In genomic region chr16:18581050-18581622, GRCm38 (mm10) we compare ENCODE assay signal across 10 mouse cellular contexts. TPM values are rescaled to one million over a fixed set of nuclear protein-coding genes. Genes with fewer than 3 reads are reported as not detected.
DNase-seq lines count a peak whose midpoint lies in the region; ATAC-seq and TF ChIP-seq lines count a peak whose summit lies in the region.
"Had no signal": no experiment of that assay in that cellular context is flagged by ENCODE, and none has a peak within 500 bp of the region (broad histone marks: within the 10 kb centered on the region; RNA-seq: fewer than 3 reads in every experiment).

No protein-coding gene starts in this region.

- H3K9me3 ChIP-seq in forebrain, embryonic 12.5 days = no peaks in the 10 kb centered on the region
- H3K9me3 ChIP-seq in limb, embryonic 11.5 days (ENCODE audit: control insufficient read depth, low read length) = no peaks in the 10 kb centered on the region
- H3K9me3 ChIP-seq in neural tube, embryonic 12.5 days = no peaks in the 10 kb centered on the region

- H3K4me1 ChIP-seq in forebrain, embryonic 12.5 days = peaks cover 24% of the 10 kb centered on the region
- H3K4me1 ChIP-seq in limb, embryonic 11.5 days (ENCODE audit: control insufficient read depth, insufficient read depth, low read length) = peaks cover 9% of the 10 kb centered on the region
- peaks cover 17% of the 10 kb centered on the region for H3K4me1 ChIP-seq in neural tube, embryonic 12.5 days

- H3K36me3 ChIP-seq in forebrain, embryonic 12.5 days (replicated peaks) = no peaks in the 10 kb centered on the region
- H3K36me3 ChIP-seq in limb, embryonic 11.5 days (ENCODE audit: control insufficient read depth, insufficient read depth, low read length) = no peaks in the 10 kb centered on the region
- no peaks in the 10 kb centered on the region for H3K36me3 ChIP-seq in neural tube, embryonic 12.5 days

- intact Hi-C loops in left cerebral cortex, postnatal 25 days (cut with DNase I) = no loop called here

- H3K4me3 ChIP-seq in layer of hippocampus, adult 2 months = peak overlapping the region; percentile 46
- H3K4me3 ChIP-seq in forebrain, embryonic 12.5 days (replicated peaks) = peak overlapping the region; percentile 38; the same call in 1 of the 2 replicates
- H3K4me3 ChIP-seq in limb, embryonic 11.5 days (ENCODE audit: low read depth, low read length) = 0 out of 2 replicates have a peak overlapping the region, but pooled peaks have one; percentile 23
- H3K4me3 ChIP-seq in neural tube, embryonic 12.5 days = 0 out of 2 replicates have a peak overlapping the region, but pooled peaks have one; percentile 31

- no peak for DNase-seq in layer of hippocampus, adult 2 months (ENCODE audit: low spot score in 2 of 2)
- no peak for DNase-seq in layer of hippocampus, postnatal 36 days
- DNase-seq in limb, embryonic 11.5 days (ENCODE audit: low spot score) = peak; percentile 61
- no peak for DNase-seq in frontal cortex, postnatal 36 days (ENCODE audit: low spot score in 2 of 2)
- no peak for DNase-seq in left cerebral cortex, postnatal 25 days (ENCODE audit: low spot score in 2 of 2)

- WGBS in forebrain, embryonic 12.5 days = 3% methylated on average over 21 of the region's 21 CpGs
- WGBS in limb, embryonic 11.5 days = 2% methylated on average over 21 of the region's 21 CpGs
- 1% methylated on average over 21 of the region's 21 CpGs for WGBS in neural tube, embryonic 12.5 days

- no peak overlapping the region for H3K9ac ChIP-seq in forebrain, embryonic 12.5 days
- no peak overlapping the region for H3K9ac ChIP-seq in limb, embryonic 11.5 days (ENCODE audit: low read length)
- no peak overlapping the region for H3K9ac ChIP-seq in neural tube, embryonic 12.5 days

- no peak for ATAC-seq in forebrain, embryonic 12.5 days (ENCODE audit: low FRiP score)
- ATAC-seq in limb, embryonic 11.5 days (ENCODE audit: insufficient number of reproducible peaks, low FRiP score, low TSS enrichment, low read depth) = no peak
- ATAC-seq in neural tube, embryonic 12.5 days (ENCODE audit: low FRiP score, low read depth) = no peak
- no peak for ATAC-seq in CD4-positive, CD25-positive, alpha-beta regulatory T cell, adult 4 months

- H3K27ac ChIP-seq in layer of hippocampus, adult 2 months = no peak overlapping the region
- H3K27ac ChIP-seq in forebrain, embryonic 12.5 days = no peak overlapping the region
- no peak overlapping the region for H3K27ac ChIP-seq in limb, embryonic 11.5 days (replicated peaks; ENCODE audit: low read depth, low read length)
- no peak overlapping the region for H3K27ac ChIP-seq in neural tube, embryonic 12.5 days

- peaks cover 94% of the 10 kb centered on the region for H3K27me3 ChIP-seq in forebrain, embryonic 12.5 days
- H3K27me3 ChIP-seq in limb, embryonic 11.5 days (ENCODE audit: control insufficient read depth, insufficient read depth, low read length) = peaks cover 66% of the 10 kb centered on the region
- H3K27me3 ChIP-seq in neural tube, embryonic 12.5 days (replicated peaks) = peaks cover 88% of the 10 kb centered on the region

- H3K4me2 ChIP-seq in forebrain, embryonic 12.5 days = peak overlapping the region; percentile 52
- peak overlapping the region; percentile 42; the same call in 1 of the 2 replicates for H3K4me2 ChIP-seq in limb, embryonic 11.5 days (ENCODE audit: low read depth, severe bottlenecking)
- H3K4me2 ChIP-seq in neural tube, embryonic 12.5 days (replicated peaks) = peak overlapping the region; percentile 59

- TF ChIP-seq CTCF in layer of hippocampus, adult 2 months (conservative IDR thresholded peaks at IDR 0.05) = no peak

RNA-seq across cellular contexts. Expression of gene Tbx1, which starts 9.3 kb away (rescaled TPM):
- total RNA-seq in layer of hippocampus, adult 2 months (2021) = 1 to 10 TPM; 1.4 to 1.5 TPM
- total RNA-seq in layer of hippocampus, postnatal 36 days (2021) = 1 to 10 TPM; 1.3 to 1.5 TPM
- polyA plus RNA-seq in forebrain, embryonic 12.5 days (2016; fragmentation: Nextera tagmentation; extraction: Ambion mirVana) = 1.3 and 1.7 TPM in 2 replicates
- polyA plus RNA-seq in limb, embryonic 11.5 days (2014; fragmentation: Nextera tagmentation; extraction: Ambion mirVana) = 2.3 and 2.5 TPM in 2 replicates
- 5.5 and 7.2 TPM in 2 replicates for polyA plus RNA-seq in neural tube, embryonic 12.5 days (2016; fragmentation: Nextera tagmentation; extraction: Ambion mirVana)
- 1 to 10 TPM in 1 of 2 experiments, under 1 TPM in 1; 0.96 to 1.5 TPM for total RNA-seq in left cerebral cortex, postnatal 25 days (2021)
- polyA plus RNA-seq in CD4-positive, CD25-positive, alpha-beta regulatory T cell, adult 4 months (2017; shearing (Covaris generic)) = not detected
- total RNA-seq: MEL; neutrophil, adult 5-6 weeks had no signal

RNA-seq across cellular contexts. Expression of gene Gp1bb, which starts 41.1 kb away (rescaled TPM):
- 1 to 10 TPM; 1.0 to 1.4 TPM for total RNA-seq in layer of hippocampus, adult 2 months (2021)
- 1 to 10 TPM in 1 of 2 experiments, under 1 TPM in 1; 0.85 to 1.2 TPM for total RNA-seq in layer of hippocampus, postnatal 36 days (2021)
- polyA plus RNA-seq in forebrain, embryonic 12.5 days (2016; fragmentation: Nextera tagmentation; extraction: Ambion mirVana) = 4.4 and 5.7 TPM in 2 replicates
- 4.1 and 4.5 TPM in 2 replicates for polyA plus RNA-seq in limb, embryonic 11.5 days (2014; fragmentation: Nextera tagmentation; extraction: Ambion mirVana)
- polyA plus RNA-seq in neural tube, embryonic 12.5 days (2016; fragmentation: Nextera tagmentation; extraction: Ambion mirVana) = 12.0 and 12.7 TPM in 2 replicates
- total RNA-seq in left cerebral cortex, postnatal 25 days (2021) = 1 to 10 TPM; 1.4 to 2.6 TPM
- not detected for polyA plus RNA-seq in CD4-positive, CD25-positive, alpha-beta regulatory T cell, adult 4 months (2017; shearing (Covaris generic))

RNA-seq across cellular contexts. Expression of gene Gm49601, which starts 45.1 kb away (rescaled TPM):
- total RNA-seq in layer of hippocampus, adult 2 months (2021) = 100 to 1,000 TPM; 207 to 223 TPM
- 100 to 1,000 TPM; 172 to 185 TPM for total RNA-seq in layer of hippocampus, postnatal 36 days (2021)
- polyA plus RNA-seq in forebrain, embryonic 12.5 days (2016; fragmentation: Nextera tagmentation; extraction: Ambion mirVana) = 10.6 and 10.7 TPM in 2 replicates
- polyA plus RNA-seq in limb, embryonic 11.5 days (2014; fragmentation: Nextera tagmentation; extraction: Ambion mirVana) = 2.3 and 2.4 TPM in 2 replicates
- 11.8 and 12.1 TPM in 2 replicates for polyA plus RNA-seq in neural tube, embryonic 12.5 days (2016; fragmentation: Nextera tagmentation; extraction: Ambion mirVana)
- 100 to 1,000 TPM; 258 to 268 TPM for total RNA-seq in left cerebral cortex, postnatal 25 days (2021)
- polyA plus RNA-seq in CD4-positive, CD25-positive, alpha-beta regulatory T cell, adult 4 months (2017; shearing (Covaris generic)) = not detected

RNA-seq across cellular contexts. Expression of gene Sept5, which starts 48.6 kb away (rescaled TPM):
- 100 to 1,000 TPM; 560 to 619 TPM for total RNA-seq in layer of hippocampus, adult 2 months (2021)
- total RNA-seq in layer of hippocampus, postnatal 36 days (2021) = 100 to 1,000 TPM; 548 to 589 TPM
- polyA plus RNA-seq in forebrain, embryonic 12.5 days (2016; fragmentation: Nextera tagmentation; extraction: Ambion mirVana) = 68.4 and 69.3 TPM in 2 replicates
- polyA plus RNA-seq in limb, embryonic 11.5 days (2014; fragmentation: Nextera tagmentation; extraction: Ambion mirVana) = 30.0 and 31.1 TPM in 2 replicates
- polyA plus RNA-seq in neural tube, embryonic 12.5 days (2016; fragmentation: Nextera tagmentation; extraction: Ambion mirVana) = 117 and 125 TPM in 2 replicates
- total RNA-seq in left cerebral cortex, postnatal 25 days (2021) = 100 to 1,000 TPM; 961 to 977 TPM
- polyA plus RNA-seq in CD4-positive, CD25-positive, alpha-beta regulatory T cell, adult 4 months (2017; shearing (Covaris generic)) = 1 to 10 TPM in 1 of 2 experiments, under 1 TPM in 1; 0.36 to 1.5 TPM
